Mouse (Mus musculus): ENCODE measurements around the gene Mdm4. TPM values are rescaled to one million over a fixed set of nuclear protein-coding genes. Genes with fewer than 3 reads are reported as not detected.
"Not testable (repeated sequence)": the region's sequence is repeated elsewhere in the genome, so short reads cannot be mapped to it uniquely, and the experiment has no call there.

Gene Mdm4
- polyA plus RNA-seq, 1 experiment from 2014 or later = 38.5 TPM

DNA sequence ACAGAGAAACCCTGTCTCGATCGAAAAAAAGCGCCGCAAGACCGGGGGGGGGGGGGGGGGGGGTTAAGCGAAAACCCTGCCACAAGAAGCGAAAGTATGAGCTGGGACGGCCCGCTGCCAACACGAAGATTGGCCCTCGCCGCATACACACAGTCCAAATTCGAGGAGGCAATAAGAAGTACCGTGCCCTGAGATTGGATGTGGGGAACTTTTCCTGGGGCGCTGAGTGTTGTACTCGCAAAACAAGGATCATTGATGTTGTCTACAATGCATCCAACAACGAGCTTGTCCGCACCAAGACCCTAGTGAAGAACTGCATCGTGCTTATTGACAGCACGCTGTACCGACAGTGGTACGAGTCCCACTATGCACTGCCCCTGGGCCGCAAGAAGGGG lies 4.6 kb downstream of the Mdm4 start:
- Histone ChIP-seq H3K36me3 (replicated peaks) (peaks cover 22% of the 10 kb centered on the region), H3K27ac (peak overlapping the region; percentile 99), H3K4me3 (peak overlapping the region; percentile 94)
- 42% methylated on average over 21 of the region's 23 CpGs for WGBS
- not testable (repeated sequence) for H3K4me1 ChIP-seq; DNase-seq (ENCODE audit: extremely low spot score, low spot score); H3K9me3 ChIP-seq; H3K27me3 ChIP-seq (ENCODE audit: poor library complexity, severe bottlenecking)

DNA sequence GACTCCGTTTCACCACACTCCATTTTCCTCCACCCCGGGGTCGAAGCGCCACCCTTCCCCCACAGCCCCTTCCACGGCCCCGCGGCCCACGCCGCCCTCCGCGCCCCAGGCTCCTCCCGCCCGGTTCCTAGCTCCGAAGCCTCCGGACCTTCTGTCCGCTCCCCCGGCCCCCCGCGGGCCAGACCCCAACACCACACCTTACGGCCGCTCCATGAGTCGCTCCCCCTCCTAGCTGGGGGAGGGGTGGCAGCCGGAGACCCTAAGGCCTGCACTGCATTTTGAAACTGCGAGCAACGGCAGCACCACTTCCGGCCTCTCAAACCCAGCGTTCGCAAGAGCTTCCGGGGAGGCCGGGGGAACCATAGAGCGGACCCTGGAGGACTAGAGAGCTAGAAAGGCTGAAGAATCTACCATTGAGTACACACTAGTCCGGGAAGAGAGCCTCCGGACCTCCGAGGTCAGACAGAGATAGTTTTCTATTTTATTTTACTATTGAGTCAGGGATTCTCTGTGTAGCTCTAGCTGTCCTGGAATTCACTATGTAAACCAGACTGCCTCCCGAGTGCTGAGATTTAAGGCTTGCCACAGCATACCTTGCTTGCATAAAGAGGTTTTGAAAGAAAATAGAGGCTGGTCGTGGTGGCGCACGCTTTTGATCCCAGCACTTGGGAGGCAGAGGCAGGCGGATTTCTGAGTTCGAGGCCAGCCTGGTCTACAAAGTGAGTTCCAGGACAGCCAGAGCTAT lies 5.1 kb downstream of the Mdm4 start:
- Histone ChIP-seq H3K27ac (peak overlapping the region; percentile 99), H3K4me1 (peaks cover 13% of the 10 kb centered on the region), H3K9me3 (no peaks in the 10 kb centered on the region), H3K27me3 (ENCODE audit: poor library complexity, severe bottlenecking) (no peaks in the 10 kb centered on the region), H3K36me3 (replicated peaks) (peaks cover 22% of the 10 kb centered on the region), H3K4me3 (peak overlapping the region; percentile 94)
- under 1% methylated on average over 40 of the region's 40 CpGs for WGBS
- DNase-seq (ENCODE audit: extremely low spot score, low spot score) = peak; percentile 95

DNA sequence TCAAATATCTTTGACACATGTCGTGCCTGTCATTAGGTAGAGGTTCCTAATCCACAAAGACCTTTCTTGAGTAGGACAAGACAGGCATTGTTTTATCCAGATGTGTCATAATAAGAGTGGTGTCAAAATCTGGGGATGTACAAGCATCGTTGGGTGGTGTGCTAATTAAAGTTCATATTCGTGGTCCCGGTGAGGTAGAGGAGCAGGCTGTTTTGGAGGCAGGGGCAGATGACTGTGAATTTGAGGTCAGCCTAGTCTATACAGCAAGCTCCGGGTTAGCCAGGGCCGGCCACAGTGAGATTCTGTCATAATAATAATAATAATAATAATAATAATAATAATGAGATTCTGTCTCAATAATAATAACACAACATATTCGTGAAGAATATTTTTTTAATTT lies 5.9 kb downstream of the Mdm4 start:
- Histone ChIP-seq H3K4me1 (peaks cover 14% of the 10 kb centered on the region), H3K27ac (peak overlapping the region; percentile 99), H3K4me3 (peak overlapping the region; percentile 94), H3K36me3 (replicated peaks) (peaks cover 23% of the 10 kb centered on the region), H3K9me3 (no peaks in the 10 kb centered on the region), H3K27me3 (ENCODE audit: poor library complexity, severe bottlenecking) (no peaks in the 10 kb centered on the region)
- DNase-seq (ENCODE audit: extremely low spot score, low spot score) = no peak
- 48% methylated on average over 7 of the region's 7 CpGs for WGBS

GRCm38 (mm10) chr1:133023723-133024122 lies 6.6 kb downstream of the Mdm4 start:
- H3K9me3 ChIP-seq; DNase-seq (ENCODE audit: extremely low spot score, low spot score); H3K27ac ChIP-seq; H3K27me3 ChIP-seq (ENCODE audit: poor library complexity, severe bottlenecking): not testable (repeated sequence)
- Histone ChIP-seq H3K4me1 (peaks cover 14% of the 10 kb centered on the region), H3K36me3 (replicated peaks) (peaks cover 30% of the 10 kb centered on the region), H3K4me3 (peak overlapping the region; percentile 94; the same call in 1 of the 2 replicates)
- 97% methylated on average over 3 of the region's 3 CpGs for WGBS

- 94% methylated on average over 2 of the region's 2 CpGs for WGBS
- H3K4me1 ChIP-seq = peaks cover 14% of the 10 kb centered on the region
- not testable (repeated sequence) for H3K27me3 ChIP-seq (ENCODE audit: poor library complexity, severe bottlenecking); H3K4me3 ChIP-seq; H3K27ac ChIP-seq; DNase-seq (ENCODE audit: extremely low spot score, low spot score); H3K9me3 ChIP-seq
- H3K36me3 ChIP-seq (replicated peaks) = peaks cover 47% of the 10 kb centered on the region
Measured at GRCm38 (mm10) chr1:133021971-133022370, 8.4 kb downstream of the Mdm4 start.

GRCm38 (mm10) chr1:133021391-133021790 lies 9.0 kb downstream of the Mdm4 start:
- no peaks in the 10 kb centered on the region for H3K27me3 ChIP-seq (ENCODE audit: poor library complexity, severe bottlenecking)
- H3K4me1 ChIP-seq = peaks cover 14% of the 10 kb centered on the region
- H3K9me3 ChIP-seq = no peaks in the 10 kb centered on the region
- H3K4me3 ChIP-seq = no peak overlapping the region
- no peak overlapping the region for H3K27ac ChIP-seq
- WGBS = 95% methylated on average over 7 of the region's 7 CpGs
- DNase-seq (ENCODE audit: extremely low spot score, low spot score) = no peak
- peaks cover 53% of the 10 kb centered on the region for H3K36me3 ChIP-seq (replicated peaks)

GRCm38 (mm10) chr1:133020137-133020894 lies 10.0 kb downstream of the Mdm4 start:
- peaks cover 14% of the 10 kb centered on the region for H3K4me1 ChIP-seq
- H3K27ac ChIP-seq = no peak overlapping the region
- WGBS = 60% methylated on average over 3 of the region's 3 CpGs
- H3K9me3 ChIP-seq = no peaks in the 10 kb centered on the region
- no peaks in the 10 kb centered on the region for H3K27me3 ChIP-seq (ENCODE audit: poor library complexity, severe bottlenecking)
- peaks cover 64% of the 10 kb centered on the region for H3K36me3 ChIP-seq (replicated peaks)
- DNase-seq (ENCODE audit: extremely low spot score, low spot score) = no peak
- no peak overlapping the region for H3K4me3 ChIP-seq

GRCm38 (mm10) chr1:133019312-133019711 lies 11.0 kb downstream of the Mdm4 start:
- DNase-seq (ENCODE audit: extremely low spot score, low spot score) = no peak

DNA sequence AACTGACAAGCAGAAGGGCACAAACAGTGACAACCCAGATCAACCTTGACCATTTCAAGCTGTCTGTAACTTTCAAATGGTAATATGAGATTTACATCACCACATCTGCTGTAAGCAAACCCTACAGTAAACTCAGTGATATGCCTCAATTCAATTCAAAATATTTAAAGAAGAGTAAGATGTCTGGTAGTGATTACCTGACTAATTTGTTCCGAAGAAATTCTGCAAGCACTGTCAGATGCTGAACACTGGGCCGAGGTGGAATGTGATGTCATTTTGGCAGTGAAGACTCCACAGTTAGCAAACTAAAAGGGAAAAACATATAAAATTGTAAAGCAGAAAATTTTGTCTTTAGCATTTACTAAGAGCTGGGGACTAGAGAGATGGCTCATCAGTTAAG lies 11.8 kb downstream of the Mdm4 start:
- no peak overlapping the region for H3K4me3 ChIP-seq
- peaks cover 76% of the 10 kb centered on the region for H3K36me3 ChIP-seq (replicated peaks)
- WGBS = 89% methylated on average over 2 of the region's 2 CpGs
- no peak overlapping the region for H3K27ac ChIP-seq
- DNase-seq (ENCODE audit: extremely low spot score, low spot score) = no peak
- no peaks in the 10 kb centered on the region for H3K27me3 ChIP-seq (ENCODE audit: poor library complexity, severe bottlenecking)
- no peaks in the 10 kb centered on the region for H3K9me3 ChIP-seq
- peaks cover 6% of the 10 kb centered on the region for H3K4me1 ChIP-seq

More at GRCm38 (mm10) chr1:133019312-133019711, 11.0 kb downstream of the Mdm4 start:
- H3K27me3 ChIP-seq (ENCODE audit: poor library complexity, severe bottlenecking) = no peaks in the 10 kb centered on the region
- peaks cover 12% of the 10 kb centered on the region for H3K4me1 ChIP-seq
- H3K9me3 ChIP-seq = no peaks in the 10 kb centered on the region
- H3K27ac ChIP-seq = no peak overlapping the region
- peaks cover 73% of the 10 kb centered on the region for H3K36me3 ChIP-seq (replicated peaks)
- no peak overlapping the region for H3K4me3 ChIP-seq

- no peak overlapping the region for H3K27ac ChIP-seq
- WGBS = 96% methylated on average over 9 of the region's 9 CpGs
- peaks cover 6% of the 10 kb centered on the region for H3K4me1 ChIP-seq
- no peaks in the 10 kb centered on the region for H3K27me3 ChIP-seq (ENCODE audit: poor library complexity, severe bottlenecking)
- peaks cover 82% of the 10 kb centered on the region for H3K36me3 ChIP-seq (replicated peaks)
- H3K4me3 ChIP-seq = no peak overlapping the region
- no peak for DNase-seq (ENCODE audit: extremely low spot score, low spot score)
- H3K9me3 ChIP-seq = no peaks in the 10 kb centered on the region
Measured at GRCm38 (mm10) chr1:133016775-133017428, 13.5 kb downstream of the Mdm4 start.

- peaks cover 95% of the 10 kb centered on the region for H3K36me3 ChIP-seq (replicated peaks)
Measured at GRCm38 (mm10) chr1:133014196-133014595, 16.2 kb downstream of the Mdm4 start.

DNA sequence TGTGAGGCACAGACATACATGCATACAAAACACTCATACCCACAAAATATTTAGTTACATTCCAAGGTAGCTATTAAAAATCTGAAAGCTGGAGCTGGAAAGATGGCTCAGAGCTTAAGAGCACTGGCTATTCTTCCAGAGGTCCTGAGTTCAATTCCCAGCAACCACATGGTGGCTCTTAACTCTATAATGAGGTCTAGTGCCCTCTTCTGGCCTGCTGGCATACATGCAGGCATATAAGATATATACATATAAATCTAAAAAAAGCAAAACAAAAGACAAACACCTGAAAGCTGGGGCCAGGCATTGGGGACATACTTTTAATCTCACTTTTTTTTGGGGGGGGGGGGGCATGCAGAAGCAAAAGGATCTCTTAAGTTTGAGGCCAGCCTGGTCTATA lies 17.0 kb downstream of the Mdm4 start:
- no peak overlapping the region for H3K4me3 ChIP-seq
- no peaks in the 10 kb centered on the region for H3K9me3 ChIP-seq
- no peaks in the 10 kb centered on the region for H3K27me3 ChIP-seq (ENCODE audit: poor library complexity, severe bottlenecking)
- H3K27ac ChIP-seq = no peak overlapping the region
- peaks cover 95% of the 10 kb centered on the region for H3K36me3 ChIP-seq (replicated peaks)
- no peak for DNase-seq (ENCODE audit: extremely low spot score, low spot score)
- H3K4me1 ChIP-seq = no peaks in the 10 kb centered on the region

More at GRCm38 (mm10) chr1:133014196-133014595, 16.2 kb downstream of the Mdm4 start:
- Histone ChIP-seq H3K9me3 (no peaks in the 10 kb centered on the region), H3K4me1 (no peaks in the 10 kb centered on the region), H3K27me3 (ENCODE audit: poor library complexity, severe bottlenecking) (no peaks in the 10 kb centered on the region), H3K4me3 (no peak overlapping the region), H3K27ac (no peak overlapping the region)
- 100% methylated on average over 1 of the region's 1 CpGs for WGBS
- DNase-seq (ENCODE audit: extremely low spot score, low spot score) = no peak

All from forebrain, embryonic 10.5 days (tissue).